Mouse (Mus musculus): ENCODE measurements at regions not wholly inside any gene's neighbourhood (a gene's known extent, or its start where the extent isn't known, plus 50 kb on each side); places are given as distances from the start of the nearest gene placed in this dataset.
"Not testable (repeated sequence)": the region's sequence is repeated elsewhere in the genome, so short reads cannot be mapped to it uniquely, and the experiment has no call there.

- no peak for DNase-seq (ENCODE audit: low spot score)
- Histone ChIP-seq H3K36me3 (no peaks in the 10 kb centered on the region), H3K27me3 (ENCODE audit: low read depth, poor library complexity, severe bottlenecking) (no peaks in the 10 kb centered on the region), H3K4me3 (no peak overlapping the region), H3K4me1 (no peaks in the 10 kb centered on the region), H3K27ac (replicated peaks) (no peak overlapping the region), H3K9me3 (replicated peaks) (no peaks in the 10 kb centered on the region)
Measured at GRCm38 (mm10) chr11:14136142-14136541, 462.9 kb upstream of the Pom121l12 start.

- H3K4me1 ChIP-seq; H3K27me3 ChIP-seq (ENCODE audit: low read depth, poor library complexity, severe bottlenecking); H3K9me3 ChIP-seq (replicated peaks); H3K27ac ChIP-seq (replicated peaks); DNase-seq (ENCODE audit: low spot score); H3K36me3 ChIP-seq; H3K4me3 ChIP-seq: not testable (repeated sequence)
- WGBS, result 90% methylated on average over 3 of the region's 3 CpGs
Measured at GRCm38 (mm10) chr11:14142376-14142775, 456.7 kb upstream of the Pom121l12 start.

GRCm38 (mm10) chr11:14147639-14148038, 451.4 kb upstream of the Pom121l12 start:
- no peak overlapping the region for H3K27ac ChIP-seq (replicated peaks)
- no peaks in the 10 kb centered on the region for H3K36me3 ChIP-seq
- no peaks in the 10 kb centered on the region for H3K9me3 ChIP-seq (replicated peaks)
- H3K27me3 ChIP-seq (ENCODE audit: low read depth, poor library complexity, severe bottlenecking), result no peaks in the 10 kb centered on the region
- 91% methylated on average over 4 of the region's 4 CpGs for WGBS
- no peak for DNase-seq (ENCODE audit: low spot score)
- H3K4me1 ChIP-seq, result no peaks in the 10 kb centered on the region
- H3K4me3 ChIP-seq, result no peak overlapping the region

- Histone ChIP-seq H3K27ac (replicated peaks) (no peak overlapping the region), H3K4me1 (peaks cover 3% of the 10 kb centered on the region; the same call in 1 of the 2 replicates), H3K9me3 (replicated peaks) (no peaks in the 10 kb centered on the region), H3K4me3 (no peak overlapping the region), H3K36me3 (no peaks in the 10 kb centered on the region), H3K27me3 (ENCODE audit: low read depth, poor library complexity, severe bottlenecking) (no peaks in the 10 kb centered on the region)
- 36% methylated on average over 3 of the region's 3 CpGs for WGBS
- no peak for DNase-seq (ENCODE audit: low spot score)
Measured at GRCm38 (mm10) chr11:14159366-14159765, 439.7 kb upstream of the Pom121l12 start.

GRCm38 (mm10) chr11:14169478-14169877, 429.6 kb upstream of the Pom121l12 start:
- 74% methylated on average over 6 of the region's 6 CpGs for WGBS
- DNase-seq (ENCODE audit: low spot score), result no peak
- Histone ChIP-seq H3K9me3 (replicated peaks) (0 out of 2 replicates have a peak, but pooled peaks cover 3% of the 10 kb centered on the region), H3K36me3 (no peaks in the 10 kb centered on the region), H3K4me3 (no peak overlapping the region), H3K4me1 (no peaks in the 10 kb centered on the region), H3K27me3 (ENCODE audit: low read depth, poor library complexity, severe bottlenecking) (no peaks in the 10 kb centered on the region), H3K27ac (replicated peaks) (no peak overlapping the region)

- WGBS, result 81% methylated on average over 2 of the region's 2 CpGs
- no peak overlapping the region for H3K4me3 ChIP-seq
- no peak for DNase-seq (ENCODE audit: low spot score)
Measured at GRCm38 (mm10) chr11:14174594-14174993, 424.5 kb upstream of the Pom121l12 start.

GRCm38 (mm10) chr11:14182020-14182419, 417.1 kb upstream of the Pom121l12 start:
- Histone ChIP-seq H3K36me3 (no peaks in the 10 kb centered on the region), H3K4me3 (no peak overlapping the region), H3K27me3 (ENCODE audit: low read depth, poor library complexity, severe bottlenecking) (peaks cover 25% of the 10 kb centered on the region), H3K4me1 (peaks cover 19% of the 10 kb centered on the region), H3K9me3 (replicated peaks) (no peaks in the 10 kb centered on the region), H3K27ac (replicated peaks) (0 out of 2 replicates have a peak overlapping the region, but pooled peaks have one; percentile 28)
- DNase-seq (ENCODE audit: low spot score), result no peak
- WGBS, result 16% methylated on average over 1 of the region's 1 CpGs

More at GRCm38 (mm10) chr11:14174594-14174993, 424.5 kb upstream of the Pom121l12 start:
- peaks cover 9% of the 10 kb centered on the region; the same call in 1 of the 2 replicates for H3K27me3 ChIP-seq (ENCODE audit: low read depth, poor library complexity, severe bottlenecking)
- H3K27ac ChIP-seq (replicated peaks), result no peak overlapping the region
- H3K9me3 ChIP-seq (replicated peaks), result 0 out of 2 replicates have a peak, but pooled peaks cover 3% of the 10 kb centered on the region
- no peaks in the 10 kb centered on the region for H3K4me1 ChIP-seq
- H3K36me3 ChIP-seq, result no peaks in the 10 kb centered on the region

- H3K4me1 ChIP-seq, result peaks cover 19% of the 10 kb centered on the region
- H3K36me3 ChIP-seq, result no peaks in the 10 kb centered on the region
- H3K4me3 ChIP-seq, result no peak overlapping the region
- no peaks in the 10 kb centered on the region for H3K9me3 ChIP-seq (replicated peaks)
- no peak for DNase-seq (ENCODE audit: low spot score)
- WGBS, result 44% methylated on average over 3 of the region's 3 CpGs
- no peak overlapping the region for H3K27ac ChIP-seq (replicated peaks)
- H3K27me3 ChIP-seq (ENCODE audit: low read depth, poor library complexity, severe bottlenecking), result peaks cover 25% of the 10 kb centered on the region
Measured at GRCm38 (mm10) chr11:14182466-14182865, 416.6 kb upstream of the Pom121l12 start.

- no peak overlapping the region for H3K27ac ChIP-seq (replicated peaks)
- 58% methylated on average over 1 of the region's 1 CpGs for WGBS
- peaks cover 23% of the 10 kb centered on the region for H3K27me3 ChIP-seq (ENCODE audit: low read depth, poor library complexity, severe bottlenecking)
- peaks cover 19% of the 10 kb centered on the region for H3K4me1 ChIP-seq
- no peaks in the 10 kb centered on the region for H3K9me3 ChIP-seq (replicated peaks)
- no peak overlapping the region for H3K4me3 ChIP-seq
- no peak for DNase-seq (ENCODE audit: low spot score)
- H3K36me3 ChIP-seq, result no peaks in the 10 kb centered on the region
Measured at GRCm38 (mm10) chr11:14183258-14183968, 415.7 kb upstream of the Pom121l12 start.

- DNase-seq (ENCODE audit: low spot score), result no peak
- Histone ChIP-seq H3K27me3 (ENCODE audit: low read depth, poor library complexity, severe bottlenecking) (no peaks in the 10 kb centered on the region), H3K9me3 (replicated peaks) (no peaks in the 10 kb centered on the region), H3K4me3 (no peak overlapping the region), H3K4me1 (no peaks in the 10 kb centered on the region), H3K27ac (replicated peaks) (no peak overlapping the region), H3K36me3 (no peaks in the 10 kb centered on the region)
- 89% methylated on average over 2 of the region's 2 CpGs for WGBS
Measured at GRCm38 (mm10) chr11:14195081-14195480, 404.0 kb upstream of the Pom121l12 start.

Measured in midbrain, embryonic 10.5 days (tissue).